Mouse (Mus musculus) kidney, adult 2 months (tissue): ENCODE results near the gene Tmem221.

Source experiments
- CTCF ChIP-seq: fragments of 200-500 bp; conservative IDR thresholded peaks from 2 replicates; pipeline ENCODE4 v1.5.1; 2011; ENCODE audit warnings: low read depth, mild to moderate bottlenecking, control low read depth, low read length, moderate library complexity, mixed read lengths; ENCODE audit not compliant: insufficient read depth, insufficient read length
- POLR2A ChIP-seq: fragments of 200-500 bp; IDR thresholded peaks from one replicate; pipeline ENCODE4 v1.6.1; 2011; ENCODE audit warnings: low read depth, low read length, control low read depth

DNA sequence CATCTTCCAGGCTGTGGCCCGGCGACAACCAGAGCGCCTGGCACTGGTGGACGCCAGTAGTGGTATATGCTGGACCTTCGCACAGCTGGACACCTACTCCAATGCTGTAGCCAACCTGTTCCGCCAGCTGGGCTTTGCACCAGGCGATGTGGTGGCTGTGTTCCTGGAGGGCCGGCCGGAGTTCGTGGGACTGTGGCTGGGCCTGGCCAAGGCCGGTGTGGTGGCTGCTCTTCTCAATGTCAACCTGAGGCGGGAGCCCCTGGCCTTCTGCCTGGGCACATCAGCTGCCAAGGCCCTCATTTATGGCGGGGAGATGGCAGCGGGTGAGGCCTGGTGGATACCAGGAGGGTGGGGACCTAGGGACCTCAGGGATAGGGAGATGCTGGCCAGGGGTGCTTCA, 20.8 kb upstream of the Tmem221 start:
- TF ChIP-seq CTCF = no peak
- TF ChIP-seq POLR2A = no peak
